Mouse (Mus musculus) kidney, postnatal 0 days (tissue): ENCODE data around the gene Phox2a. TPM values are rescaled to one million over a fixed set of nuclear protein-coding genes. Genes with fewer than 3 reads are reported as not detected.

ENCODE experiments used
- ATAC-seq: fragments of 200-750 bp; cut with Nextera tagmentation; replicated peaks from 2 replicates; pipeline ENCODE4 v1.8.0; 2017; ENCODE audit warnings: low read depth, moderate number of reproducible peaks, moderate TSS enrichment, moderate library complexity; ENCODE audit not compliant: low FRiP score
- DNase-seq: peaks from one replicate; pipeline ENCODE4 v3.0.0-alpha.2; 2016; ENCODE audit warnings: low spot score
- H3K27ac ChIP-seq: fragments of 300-500 bp; sonication (generic); 2 replicates; pipeline ENCODE4 v1.5.1; 2014; ENCODE audit warnings: mild to moderate bottlenecking
- H3K27me3 ChIP-seq: fragments of 300-500 bp; sonication (generic); 2 replicates; pipeline ENCODE4 v1.6.1; 2014; ENCODE audit warnings: low read length, mixed read lengths; ENCODE audit not compliant: insufficient read depth
- H3K36me3 ChIP-seq: fragments of 300-500 bp; sonication (generic); 2 replicates; pipeline ENCODE4 v1.6.1; 2014; ENCODE audit warnings: low read length, mixed read lengths; ENCODE audit not compliant: insufficient read depth
- H3K4me1 ChIP-seq: fragments of 300-500 bp; sonication (generic); replicated peaks from 2 replicates; pipeline ENCODE4 v1.6.1; 2014; ENCODE audit warnings: antibody characterized with exemption, low read length, mixed read lengths; ENCODE audit not compliant: insufficient read depth
- H3K4me2 ChIP-seq: fragments of 300-500 bp; sonication (generic); 2 replicates; pipeline ENCODE4 v1.6.1; 2014; ENCODE audit warnings: mild to moderate bottlenecking, low read length, moderate library complexity, mixed read lengths
- H3K4me3 ChIP-seq: fragments of 300-500 bp; sonication (generic); replicated peaks from 2 replicates; pipeline ENCODE4 v1.5.1; 2014; ENCODE audit warnings: low read depth, low read length
- H3K9ac ChIP-seq: fragments of 300-500 bp; sonication (generic); 2 replicates; pipeline ENCODE4 v1.6.1; 2014; ENCODE audit warnings: low read depth, low read length
- H3K9me3 ChIP-seq: fragments of 300-500 bp; sonication (generic); replicated peaks from 2 replicates; pipeline ENCODE4 v1.6.1; 2016; ENCODE audit warnings: low read length, inconsistent platforms, mixed read lengths
- CTCF ChIP-seq: IDR thresholded peaks from 2 replicates; pipeline ENCODE4 v1.5.1; 2016; ENCODE audit warnings: antibody characterized with exemption, low read depth, mild to moderate bottlenecking, moderate library complexity
- WGBS: fragments of 180-500 bp; shearing (Covaris S2); extraction: QIAGEN DNeasy Blood & Tissue Kit; methylation state at CpG from one replicate; pipeline ENCODE4 v1.1.7; 2014; 5-methylcytosine and 5-hydroxymethylcytosine counted together
- polyA plus RNA-seq: library from polyadenylated mRNA; unstranded; fragments of >200 nt; fragmentation: Nextera tagmentation; extraction: Ambion mirVana; gene quantifications from 2 replicates; pipeline ENCODE4 v1.2.1, GENCODE M21; 2015

Phox2a gene
- polyA plus RNA-seq, 1 experiment from 2014 or later = 0.13 TPM

GRCm38 (mm10) chr7:101821571-101822501 is 3.7 kb downstream of the Phox2a start:
- under 1% methylated on average over 68 of the region's 71 CpGs for WGBS
- TF ChIP-seq CTCF = no peak
- peaks cover 23% of the 10 kb centered on the region for H3K36me3 ChIP-seq
- peak overlapping the region; percentile 37 for H3K4me3 ChIP-seq
- H3K4me1 ChIP-seq = peaks cover 26% of the 10 kb centered on the region
- peak overlapping the region; percentile 67 for H3K9ac ChIP-seq
- H3K27me3 ChIP-seq = peaks cover 37% of the 10 kb centered on the region
- peak overlapping the region; percentile 47; the same call in 1 of the 2 replicates for H3K27ac ChIP-seq
- DNase-seq = peak; percentile 81
- H3K4me2 ChIP-seq = peak overlapping the region; percentile 89
- ATAC-seq = peak; percentile 80
- no peaks in the 10 kb centered on the region for H3K9me3 ChIP-seq

GRCm38 (mm10) chr7:101822836-101823757 is 5.0 kb downstream of the Phox2a start:
- WGBS = 39% methylated on average over 32 of the region's 32 CpGs
- no peak overlapping the region for H3K9ac ChIP-seq
- DNase-seq (peak; percentile 61), ATAC-seq (no peak; the same call in 1 of the 2 replicates)
- no peaks in the 10 kb centered on the region for H3K9me3 ChIP-seq
- H3K27me3 ChIP-seq = peaks cover 27% of the 10 kb centered on the region
- H3K36me3 ChIP-seq = peaks cover 32% of the 10 kb centered on the region
- peak; percentile 67 for TF ChIP-seq CTCF
- H3K4me2 ChIP-seq = peak overlapping the region; percentile 89; the same call in 1 of the 2 replicates
- peaks cover 21% of the 10 kb centered on the region for H3K4me1 ChIP-seq
- no peak overlapping the region for H3K27ac ChIP-seq
- H3K4me3 ChIP-seq = no peak overlapping the region

GRCm38 (mm10) chr7:101823758-101824630 is 5.9 kb downstream of the Phox2a start:
- Histone ChIP-seq H3K27ac (no peak overlapping the region), H3K4me3 (no peak overlapping the region), H3K4me2 (no peak overlapping the region), H3K9me3 (no peaks in the 10 kb centered on the region), H3K27me3 (peaks cover 18% of the 10 kb centered on the region), H3K9ac (no peak overlapping the region), H3K4me1 (peaks cover 19% of the 10 kb centered on the region), H3K36me3 (peaks cover 41% of the 10 kb centered on the region)
- WGBS = 81% methylated on average over 18 of the region's 18 CpGs
- no peak for ATAC-seq
- no peak for DNase-seq
- no peak for TF ChIP-seq CTCF

DNA sequence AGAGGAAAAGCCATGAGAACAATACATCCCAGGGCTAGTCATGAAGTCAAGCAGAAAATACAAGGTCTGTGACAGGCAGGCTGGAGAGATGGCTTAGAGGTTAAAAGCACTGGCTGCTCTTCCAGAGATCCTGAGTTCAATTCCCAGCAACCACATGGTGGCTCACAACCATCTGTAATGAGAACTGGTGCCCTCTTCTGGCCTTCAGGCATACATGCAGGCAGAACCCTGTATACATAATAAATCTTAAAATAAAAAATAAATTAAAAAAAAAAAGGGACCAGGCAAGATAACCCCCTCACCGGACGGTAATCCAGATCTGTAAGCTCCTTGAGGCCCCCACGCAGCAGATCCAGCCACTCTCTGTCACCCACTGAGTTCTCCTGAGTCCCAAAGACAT is 12.3 kb downstream of the Phox2a start:
- 98% methylated on average over 3 of the region's 3 CpGs for WGBS
- peak; percentile 43 for TF ChIP-seq CTCF
- no peak overlapping the region for H3K9ac ChIP-seq
- H3K4me3 ChIP-seq = no peak overlapping the region
- H3K36me3 ChIP-seq = peaks cover 79% of the 10 kb centered on the region
- no peaks in the 10 kb centered on the region for H3K27me3 ChIP-seq
- DNase-seq (no peak), ATAC-seq (no peak)
- no peak overlapping the region for H3K4me2 ChIP-seq
- H3K4me1 ChIP-seq = peaks cover 9% of the 10 kb centered on the region; the same call in 1 of the 2 replicates
- H3K9me3 ChIP-seq = no peaks in the 10 kb centered on the region
- H3K27ac ChIP-seq = no peak overlapping the region

DNA sequence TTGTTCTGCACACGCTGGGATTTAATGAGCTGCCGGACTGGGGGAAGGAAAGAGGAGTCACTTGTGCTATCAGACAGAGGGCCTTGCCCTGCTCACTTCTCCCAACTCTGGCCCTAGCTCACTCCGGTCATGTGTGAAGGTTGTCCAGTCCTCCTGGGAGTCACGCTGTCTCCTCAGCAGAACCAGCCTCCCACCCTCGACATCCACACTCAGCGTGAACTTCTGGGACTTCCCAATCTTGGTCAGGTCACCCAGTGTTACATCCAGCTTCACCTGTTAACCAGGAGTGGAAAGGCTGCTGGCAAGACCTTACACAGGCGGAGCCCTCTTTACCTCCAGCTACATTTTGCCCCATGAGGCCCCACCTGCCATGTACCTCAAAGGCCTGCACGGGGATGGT is 13.3 kb downstream of the Phox2a start:
- TF ChIP-seq CTCF = no peak
- Histone ChIP-seq H3K4me2 (no peak overlapping the region), H3K36me3 (peaks cover 68% of the 10 kb centered on the region), H3K27me3 (no peaks in the 10 kb centered on the region), H3K27ac (no peak overlapping the region), H3K4me3 (no peak overlapping the region), H3K4me1 (peaks cover 11% of the 10 kb centered on the region; the same call in 1 of the 2 replicates), H3K9me3 (no peaks in the 10 kb centered on the region), H3K9ac (no peak overlapping the region)
- 91% methylated on average over 8 of the region's 8 CpGs for WGBS
- ATAC-seq (no peak), DNase-seq (no peak)
